ENCODE assay signal across 20 mouse cellular contexts in genomic region chr3:66802538-66802937, GRCm38 (mm10).
"Had no signal": no experiment of that assay in that cellular context is flagged by ENCODE, and none has a peak within 500 bp of the region (broad histone marks: within the 10 kb centered on the region; RNA-seq: fewer than 3 reads in every experiment).

No protein-coding gene starts in this region.

- H3K36me3 ChIP-seq: intestine, embryonic 15.5 days; limb, embryonic 13.5 days; liver, embryonic 12.5 days; liver, embryonic 15.5 days; lung, embryonic 15.5 days; midbrain, embryonic 10.5 days; stomach, embryonic 15.5 days had no signal

- ATAC-seq: intestine, embryonic 15.5 days; liver, embryonic 12.5 days had no signal

- H3K4me2 ChIP-seq: intestine, embryonic 15.5 days; limb, embryonic 13.5 days; liver, embryonic 12.5 days; liver, embryonic 15.5 days; lung, embryonic 15.5 days; stomach, embryonic 15.5 days had no signal

- H3K4me3 ChIP-seq: intestine, embryonic 15.5 days; limb, embryonic 13.5 days; liver, embryonic 12.5 days; liver, embryonic 15.5 days; lung, embryonic 15.5 days; megakaryocyte, embryonic 14.5 days; midbrain, embryonic 10.5 days; stomach, embryonic 15.5 days had no signal

- H3K9ac ChIP-seq: intestine, embryonic 15.5 days; limb, embryonic 13.5 days; liver, embryonic 12.5 days; liver, embryonic 15.5 days; lung, embryonic 15.5 days; stomach, embryonic 15.5 days had no signal

- H3K27ac ChIP-seq: intestine, embryonic 15.5 days; limb, embryonic 13.5 days; liver, embryonic 12.5 days; liver, embryonic 15.5 days; lung, embryonic 15.5 days; midbrain, embryonic 10.5 days; stomach, embryonic 15.5 days had no signal

- DNase-seq: kidney, adult 8-10 months; left cerebral cortex, postnatal 4 days; liver; lung, adult 18-20 months; lung, postnatal 10 days; lung, postnatal 36 days; midbrain, embryonic 14.5 days; right cerebral cortex, adult 18-20 months; right cerebral cortex, postnatal 14 days; right cerebral cortex, postnatal 4 days; spleen, adult 18-20 months; thymus, postnatal 25 days had no signal

- H3K27me3 ChIP-seq: intestine, embryonic 15.5 days; liver, embryonic 12.5 days; liver, embryonic 15.5 days; lung, embryonic 15.5 days; megakaryocyte, embryonic 14.5 days; stomach, embryonic 15.5 days had no signal

- H3K4me1 ChIP-seq: intestine, embryonic 15.5 days; liver, embryonic 12.5 days; liver, embryonic 15.5 days; lung, embryonic 15.5 days; megakaryocyte, embryonic 14.5 days; stomach, embryonic 15.5 days had no signal

- H3K9me3 ChIP-seq: intestine, embryonic 15.5 days; limb, embryonic 13.5 days; liver, embryonic 12.5 days; liver, embryonic 15.5 days; lung, embryonic 15.5 days; megakaryocyte, embryonic 14.5 days; midbrain, embryonic 10.5 days; stomach, embryonic 15.5 days had no signal
